16 mouse cellular contexts compared by ENCODE assay signal in genomic region chr4:63308316-63308715, GRCm38 (mm10). TPM values are rescaled to one million over a fixed set of nuclear protein-coding genes. Genes with fewer than 3 reads are reported as not detected.
DNase-seq lines count a peak whose midpoint lies in the region; ATAC-seq and TF ChIP-seq lines count a peak whose summit lies in the region.
"Had no signal": no experiment of that assay in that cellular context is flagged by ENCODE, and none has a peak within 500 bp of the region (broad histone marks: within the 10 kb centered on the region; RNA-seq: fewer than 3 reads in every experiment).

No protein-coding gene starts in this region.

- no peaks in the 10 kb centered on the region for H3K27me3 ChIP-seq in forebrain, postnatal 0 days (ENCODE audit: insufficient read depth, low read length)
- no peaks in the 10 kb centered on the region; the same call in 1 of the 2 replicates for H3K27me3 ChIP-seq in forebrain, embryonic 13.5 days
- no peaks in the 10 kb centered on the region; the same call in 1 of the 2 replicates for H3K27me3 ChIP-seq in midbrain, postnatal 0 days (ENCODE audit: insufficient read depth, low read length)
- no peaks in the 10 kb centered on the region for H3K27me3 ChIP-seq in midbrain, embryonic 16.5 days (ENCODE audit: control insufficient read depth, insufficient read depth, low read depth, low read length)
- no peaks in the 10 kb centered on the region for H3K27me3 ChIP-seq in lung, postnatal 0 days (replicated peaks; ENCODE audit: insufficient read depth, low read length)
- H3K27me3 ChIP-seq: kidney, embryonic 15.5 days had no signal

- H3K36me3 ChIP-seq in forebrain, postnatal 0 days (ENCODE audit: insufficient read depth), result no peaks in the 10 kb centered on the region
- H3K36me3 ChIP-seq in forebrain, embryonic 13.5 days (ENCODE audit: poor library complexity, severe bottlenecking), result no peaks in the 10 kb centered on the region
- H3K36me3 ChIP-seq in midbrain, postnatal 0 days (ENCODE audit: insufficient read depth, low read length), result no peaks in the 10 kb centered on the region
- H3K36me3 ChIP-seq in midbrain, embryonic 16.5 days (ENCODE audit: control insufficient read depth, insufficient read depth, low read length), result no peaks in the 10 kb centered on the region
- no peaks in the 10 kb centered on the region; the same call in 1 of the 2 replicates for H3K36me3 ChIP-seq in lung, postnatal 0 days (ENCODE audit: insufficient read depth, low read length)
- H3K36me3 ChIP-seq: G1E; heart, embryonic 15.5 days had no signal

- H3K9ac ChIP-seq in forebrain, postnatal 0 days, result no peak overlapping the region
- no peak overlapping the region for H3K9ac ChIP-seq in forebrain, embryonic 13.5 days
- no peak overlapping the region for H3K9ac ChIP-seq in midbrain, postnatal 0 days (replicated peaks; ENCODE audit: low read length, poor library complexity, severe bottlenecking)
- H3K9ac ChIP-seq in midbrain, embryonic 16.5 days (ENCODE audit: low read depth, low read length), result no peak overlapping the region
- no peak overlapping the region for H3K9ac ChIP-seq in lung, postnatal 0 days (replicated peaks; ENCODE audit: low read depth)
- H3K9ac ChIP-seq: heart, embryonic 15.5 days; kidney, embryonic 15.5 days had no signal

- H3K9me3 ChIP-seq in forebrain, postnatal 0 days (ENCODE audit: low read length), result no peaks in the 10 kb centered on the region
- H3K9me3 ChIP-seq in forebrain, embryonic 13.5 days (replicated peaks), result no peaks in the 10 kb centered on the region; the same call in 1 of the 2 replicates
- H3K9me3 ChIP-seq in midbrain, postnatal 0 days (ENCODE audit: low read length), result no peaks in the 10 kb centered on the region
- H3K9me3 ChIP-seq in midbrain, embryonic 16.5 days (replicated peaks; ENCODE audit: control insufficient read depth, low read length, poor library complexity, severe bottlenecking), result no peaks in the 10 kb centered on the region
- no peaks in the 10 kb centered on the region for H3K9me3 ChIP-seq in lung, postnatal 0 days (ENCODE audit: low read length)
- H3K9me3 ChIP-seq: heart, embryonic 15.5 days; kidney, embryonic 15.5 days had no signal

- peak; percentile 34; the same call in 1 of the 2 replicates for ATAC-seq in forebrain, postnatal 0 days
- ATAC-seq in forebrain, embryonic 13.5 days, result no peak
- peak; percentile 38; the same call in 1 of the 2 replicates for ATAC-seq in midbrain, postnatal 0 days (ENCODE audit: low FRiP score)
- no peak for ATAC-seq in midbrain, embryonic 16.5 days
- ATAC-seq in lung, postnatal 0 days, result no peak

- TF ChIP-seq CTCF in forebrain, postnatal 0 days (IDR thresholded peaks at IDR 0.05; ENCODE audit: low read depth), result no peak
- TF ChIP-seq CTCF in midbrain, postnatal 0 days (IDR thresholded peaks at IDR 0.05), result no peak
- no peak for TF ChIP-seq CTCF in lung, postnatal 0 days (IDR thresholded peaks at IDR 0.05)

- WGBS in forebrain, postnatal 0 days, result 72% methylated on average over 3 of the region's 3 CpGs
- 82% methylated on average over 3 of the region's 3 CpGs for WGBS in forebrain, embryonic 13.5 days
- WGBS in midbrain, postnatal 0 days, result 75% methylated on average over 3 of the region's 3 CpGs
- WGBS in midbrain, embryonic 16.5 days, result 78% methylated on average over 3 of the region's 3 CpGs
- 79% methylated on average over 3 of the region's 3 CpGs for WGBS in lung, postnatal 0 days

- DNase-seq in forebrain, postnatal 0 days, result no peak
- DNase-seq in midbrain, postnatal 0 days (ENCODE audit: low spot score), result peak; percentile 14
- peak; percentile 86 for DNase-seq in gastrocnemius, adult 18-20 months (ENCODE audit: low spot score)
- no peak for DNase-seq in lung, postnatal 0 days (ENCODE audit: low spot score)
- no peak for DNase-seq in kidney, postnatal 25 days
- DNase-seq: right cerebral cortex, postnatal 14 days had no signal

- no peaks in the 10 kb centered on the region for H3K4me1 ChIP-seq in forebrain, postnatal 0 days (ENCODE audit: insufficient read depth)
- H3K4me1 ChIP-seq in forebrain, embryonic 13.5 days, result no peaks in the 10 kb centered on the region
- H3K4me1 ChIP-seq in midbrain, postnatal 0 days (ENCODE audit: insufficient read depth, low read length), result no peaks in the 10 kb centered on the region
- no peaks in the 10 kb centered on the region for H3K4me1 ChIP-seq in midbrain, embryonic 16.5 days (ENCODE audit: control insufficient read depth, insufficient read depth, low read length)
- H3K4me1 ChIP-seq in lung, postnatal 0 days (ENCODE audit: insufficient read depth, low read depth, low read length), result no peaks in the 10 kb centered on the region

- no peak for TF ChIP-seq EP300 in lung, postnatal 0 days (IDR thresholded peaks at IDR 0.05)

- H3K27ac ChIP-seq in forebrain, postnatal 0 days (ENCODE audit: low read depth, low read length), result no peak overlapping the region
- no peak overlapping the region for H3K27ac ChIP-seq in forebrain, embryonic 13.5 days
- no peak overlapping the region for H3K27ac ChIP-seq in midbrain, postnatal 0 days (ENCODE audit: low read depth, low read length)
- H3K27ac ChIP-seq in midbrain, embryonic 16.5 days (ENCODE audit: low read length), result no peak overlapping the region
- H3K27ac ChIP-seq in lung, postnatal 0 days (ENCODE audit: low read length), result no peak overlapping the region
- H3K27ac ChIP-seq: heart, embryonic 15.5 days; kidney, embryonic 15.5 days had no signal

- H3K4me2 ChIP-seq in forebrain, postnatal 0 days (ENCODE audit: low read depth), result no peak overlapping the region
- H3K4me2 ChIP-seq in forebrain, embryonic 13.5 days, result no peak overlapping the region
- H3K4me2 ChIP-seq in midbrain, postnatal 0 days (ENCODE audit: low read depth, low read length, poor library complexity, severe bottlenecking), result no peak overlapping the region
- H3K4me2 ChIP-seq in midbrain, embryonic 16.5 days (ENCODE audit: low read length), result no peak overlapping the region
- H3K4me2 ChIP-seq in lung, postnatal 0 days (replicated peaks; ENCODE audit: low read depth, low read length), result no peak overlapping the region
- H3K4me2 ChIP-seq: heart, embryonic 15.5 days; kidney, embryonic 15.5 days; liver, embryonic 11.5 days had no signal

- H3K4me3 ChIP-seq in forebrain, postnatal 0 days (ENCODE audit: low read depth, low read length), result no peak overlapping the region
- H3K4me3 ChIP-seq in forebrain, embryonic 13.5 days, result no peak overlapping the region
- no peak overlapping the region for H3K4me3 ChIP-seq in midbrain, postnatal 0 days (ENCODE audit: low read depth, low read length)
- no peak overlapping the region for H3K4me3 ChIP-seq in midbrain, embryonic 16.5 days (ENCODE audit: low read depth, low read length)
- no peak overlapping the region for H3K4me3 ChIP-seq in lung, postnatal 0 days (ENCODE audit: low read depth, low read length)
- H3K4me3 ChIP-seq: heart, embryonic 15.5 days; kidney, embryonic 15.5 days had no signal

RNA-seq across cellular contexts. Expression of gene Orm1, which starts 36.0 kb away (rescaled TPM):
- not detected in 2 replicates for total RNA-seq in forebrain, postnatal 0 days (2014; rRNA removed)
- polyA plus RNA-seq in forebrain, postnatal 0 days (2015; fragmentation: Nextera tagmentation; extraction: Ambion mirVana), result not detected in 2 replicates
- not detected in 2 replicates for polyA plus RNA-seq in forebrain, embryonic 13.5 days (2015; fragmentation: Nextera tagmentation; extraction: Ambion mirVana)
- total RNA-seq in midbrain, postnatal 0 days (2014; rRNA removed), result not detected in 2 replicates
- not detected in 2 replicates for polyA plus RNA-seq in midbrain, postnatal 0 days (2015; fragmentation: Nextera tagmentation; extraction: Ambion mirVana)
- polyA plus RNA-seq in midbrain, embryonic 16.5 days (2015; fragmentation: Nextera tagmentation; extraction: Ambion mirVana), result not detected in 2 replicates
- total RNA-seq in gastrocnemius, adult 18-20 months (2021), result 1 to 10 TPM in 1 of 2 experiments, under 1 TPM in 1; 0.62 to 5.0 TPM
- 4.0 and 5.7 TPM in 2 replicates for polyA plus RNA-seq in lung, postnatal 0 days (2015; fragmentation: Nextera tagmentation; extraction: Ambion mirVana)
- total RNA-seq: G1E; left cerebral cortex, postnatal 14 days had no signal
- polyA plus RNA-seq: brain, embryonic 14.5 days; G1E; heart, embryonic 15.5 days; kidney, embryonic 15.5 days; liver, embryonic 11.5 days; lung, embryonic 16.5 days had no signal

RNA-seq across cellular contexts. Expression of gene Orm3, which starts 47.6 kb away (rescaled TPM):
- total RNA-seq in forebrain, postnatal 0 days (2014; rRNA removed), result not detected in 2 replicates
- polyA plus RNA-seq in forebrain, postnatal 0 days (2015; fragmentation: Nextera tagmentation; extraction: Ambion mirVana), result not detected in 2 replicates
- not detected in 2 replicates for polyA plus RNA-seq in forebrain, embryonic 13.5 days (2015; fragmentation: Nextera tagmentation; extraction: Ambion mirVana)
- not detected in 2 replicates for total RNA-seq in midbrain, postnatal 0 days (2014; rRNA removed)
- polyA plus RNA-seq in midbrain, postnatal 0 days (2015; fragmentation: Nextera tagmentation; extraction: Ambion mirVana), result not detected in 2 replicates
- not detected in 2 replicates for polyA plus RNA-seq in midbrain, embryonic 16.5 days (2015; fragmentation: Nextera tagmentation; extraction: Ambion mirVana)
- not detected for total RNA-seq in gastrocnemius, adult 18-20 months (2021)
- 0.21 TPM in 1 of 2 replicates, not detected in the other for polyA plus RNA-seq in lung, postnatal 0 days (2015; fragmentation: Nextera tagmentation; extraction: Ambion mirVana)
- total RNA-seq: G1E; left cerebral cortex, postnatal 14 days had no signal
- polyA plus RNA-seq: brain, embryonic 14.5 days; C2C12; G1E; heart, embryonic 15.5 days; kidney, embryonic 15.5 days; liver, embryonic 11.5 days; lung, embryonic 16.5 days had no signal

RNA-seq across cellular contexts. Expression of gene Orm2, which starts 53.9 kb away (rescaled TPM):
- not detected in 2 replicates for total RNA-seq in forebrain, postnatal 0 days (2014; rRNA removed)
- polyA plus RNA-seq in forebrain, postnatal 0 days (2015; fragmentation: Nextera tagmentation; extraction: Ambion mirVana), result not detected in 2 replicates
- not detected in 2 replicates for polyA plus RNA-seq in forebrain, embryonic 13.5 days (2015; fragmentation: Nextera tagmentation; extraction: Ambion mirVana)
- total RNA-seq in midbrain, postnatal 0 days (2014; rRNA removed), result not detected in 2 replicates
- polyA plus RNA-seq in midbrain, postnatal 0 days (2015; fragmentation: Nextera tagmentation; extraction: Ambion mirVana), result not detected in 2 replicates
- polyA plus RNA-seq in midbrain, embryonic 16.5 days (2015; fragmentation: Nextera tagmentation; extraction: Ambion mirVana), result not detected in 2 replicates
- under 1 TPM in 1 of 2 experiments, not detected in 1; 0.47 TPM for total RNA-seq in gastrocnemius, adult 18-20 months (2021)
- polyA plus RNA-seq in lung, postnatal 0 days (2015; fragmentation: Nextera tagmentation; extraction: Ambion mirVana), result 0.21 and 0.46 TPM in 2 replicates
- total RNA-seq: G1E; left cerebral cortex, postnatal 14 days had no signal
- polyA plus RNA-seq: brain, embryonic 14.5 days; C2C12; G1E; heart, embryonic 15.5 days; kidney, embryonic 15.5 days; liver, embryonic 11.5 days; lung, embryonic 16.5 days had no signal

Comparison
In these comparisons a context has a peak if more than half of its experiments do, and no peak if none do; other contexts are left out.
1. ATAC-seq: peak in forebrain, postnatal 0 days (single experiment) and midbrain, postnatal 0 days (single experiment); none in forebrain, embryonic 13.5 days (single experiment), midbrain, embryonic 16.5 days (single experiment) and lung, postnatal 0 days (single experiment).
2. DNase-seq: peak in midbrain, postnatal 0 days (single experiment) and gastrocnemius, adult 18-20 months (single experiment); none in forebrain, postnatal 0 days (single experiment), lung, postnatal 0 days (single experiment) and kidney, postnatal 25 days (0 of 2).